Mouse (Mus musculus) lung, postnatal 0 days (tissue): Measurements from ENCODE around the gene Cypt15.

Experiments used
- CTCF ChIP-seq: IDR thresholded peaks from 2 replicates; pipeline ENCODE4 v1.5.1; 2016; ENCODE audit warnings: antibody characterized with exemption, mild to moderate bottlenecking
- EP300 ChIP-seq: IDR thresholded peaks from 2 replicates; pipeline ENCODE4 v1.6.1; 2016; ENCODE audit warnings: antibody characterized with exemption, mild to moderate bottlenecking, control low read depth

DNA sequence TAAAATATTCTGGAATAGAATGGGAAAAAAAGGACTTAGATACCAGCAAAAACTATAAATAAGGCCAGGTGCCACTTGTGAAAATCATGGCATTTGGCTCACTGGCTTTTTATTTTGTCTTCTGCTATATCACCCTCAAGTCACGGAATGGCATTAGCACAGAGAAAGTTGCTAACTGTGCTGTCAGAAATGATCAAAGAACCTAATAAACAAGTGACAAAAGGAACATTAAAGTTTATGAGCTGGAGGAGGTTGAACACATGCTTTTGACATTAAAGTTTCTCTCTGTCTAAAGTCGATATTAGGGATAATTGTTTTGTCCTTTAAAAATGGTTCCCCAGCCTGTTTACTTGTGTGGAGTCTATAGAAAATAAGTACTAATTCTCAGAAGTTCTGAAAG is 37.7 kb downstream of the Cypt15 start:
- TF ChIP-seq CTCF (no peak), EP300 (no peak)
